Mouse (Mus musculus) heart, postnatal 0 days (tissue): ENCODE data around the gene Robo1.

ENCODE experiments used
- CTCF ChIP-seq: IDR thresholded peaks from 2 replicates; pipeline ENCODE4 v1.5.1; 2016; ENCODE audit warnings: antibody characterized with exemption, control low read depth, low read depth
- EP300 ChIP-seq: IDR thresholded peaks from 2 replicates; pipeline ENCODE4 v1.6.1; 2016; ENCODE audit warnings: antibody characterized with exemption, low read depth

DNA sequence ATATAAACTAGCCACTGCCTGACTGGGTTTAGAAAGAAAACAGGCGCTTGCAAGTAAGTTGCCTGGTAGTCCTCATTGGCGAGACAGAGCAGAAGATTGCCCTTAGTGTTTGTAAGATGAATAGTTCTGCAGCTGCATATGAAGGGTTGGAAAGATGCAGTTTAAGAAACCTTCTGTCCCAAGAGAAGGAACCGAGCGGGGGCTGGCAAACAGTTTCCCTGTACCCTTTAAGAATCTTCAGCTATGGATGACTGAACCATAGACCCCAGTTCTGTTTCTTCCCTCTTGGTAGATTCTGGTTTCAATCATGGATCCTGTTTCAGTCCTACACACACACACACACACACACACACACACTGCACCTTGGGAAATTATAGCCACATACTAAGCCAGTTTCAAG lies 356.7 kb downstream of the Robo1 start:
- no peak for TF ChIP-seq CTCF
- TF ChIP-seq EP300: no peak
